In genomic region chr2:97525107-97525506, GRCm38 (mm10) we compare ENCODE assay signal across 26 mouse cellular contexts.
"Had no signal": no experiment of that assay in that cellular context is flagged by ENCODE, and none has a peak within 500 bp of the region (broad histone marks: within the 10 kb centered on the region; RNA-seq: fewer than 3 reads in every experiment).

No protein-coding gene starts in this region.

- H3K27me3 ChIP-seq: embryonic facial prominence, embryonic 12.5 days; embryonic facial prominence, embryonic 13.5 days; embryonic facial prominence, embryonic 15.5 days; heart, embryonic 12.5 days; heart, embryonic 13.5 days had no signal

- H3K27ac ChIP-seq: embryonic facial prominence, embryonic 10.5 days; embryonic facial prominence, embryonic 12.5 days; embryonic facial prominence, embryonic 13.5 days; embryonic facial prominence, embryonic 15.5 days; gastrocnemius, adult 2 months; heart, adult 2 months; heart, embryonic 10.5 days; heart, embryonic 13.5 days had no signal

- H3K9ac ChIP-seq: embryonic facial prominence, embryonic 12.5 days; embryonic facial prominence, embryonic 13.5 days; embryonic facial prominence, embryonic 15.5 days; heart, embryonic 12.5 days; heart, embryonic 13.5 days had no signal

- H3K4me2 ChIP-seq: embryonic facial prominence, embryonic 12.5 days; embryonic facial prominence, embryonic 13.5 days; embryonic facial prominence, embryonic 15.5 days; heart, embryonic 11.5 days; heart, embryonic 12.5 days; heart, embryonic 13.5 days had no signal

- H3K9me3 ChIP-seq: embryonic facial prominence, embryonic 10.5 days; embryonic facial prominence, embryonic 12.5 days; embryonic facial prominence, embryonic 13.5 days; embryonic facial prominence, embryonic 15.5 days; heart, embryonic 10.5 days; heart, embryonic 12.5 days; heart, embryonic 13.5 days had no signal

- DNase-seq: cerebellum, adult 18-20 months; cerebellum, adult 2 months; cerebellum, adult 8-10 months; cerebellum, adult 9-10 months; cerebellum, adult 9-11 months; cerebellum, postnatal 14 days; cerebellum, postnatal 25 days; cerebellum, postnatal 36 days; embryo, embryonic 11 days; gastrocnemius, adult 2 months; gastrocnemius, postnatal 10 days; gastrocnemius, postnatal 14 days; gastrocnemius, postnatal 25 days; gastrocnemius, postnatal 36 days; heart, adult 11 months; heart, adult 18-20 months; heart, adult 2 months had no signal

- H3K4me1 ChIP-seq: embryonic facial prominence, embryonic 10.5 days; embryonic facial prominence, embryonic 12.5 days; embryonic facial prominence, embryonic 13.5 days; embryonic facial prominence, embryonic 15.5 days; heart, embryonic 10.5 days; heart, embryonic 12.5 days; heart, embryonic 13.5 days had no signal

- H3K4me3 ChIP-seq: embryonic facial prominence, embryonic 10.5 days; embryonic facial prominence, embryonic 12.5 days; embryonic facial prominence, embryonic 13.5 days; embryonic facial prominence, embryonic 15.5 days; erythroblast, embryonic 14.5 days; gastrocnemius, adult 2 months; heart, adult 2 months; heart, embryonic 10.5 days; heart, embryonic 12.5 days; heart, embryonic 13.5 days had no signal

- H3K36me3 ChIP-seq: embryonic facial prominence, embryonic 10.5 days; embryonic facial prominence, embryonic 12.5 days; embryonic facial prominence, embryonic 13.5 days; embryonic facial prominence, embryonic 15.5 days; heart, embryonic 10.5 days; heart, embryonic 12.5 days; heart, embryonic 13.5 days had no signal
